Mouse (Mus musculus) Muller cell, postnatal 12 days (primary cell): ENCODE data around the gene Limch1.

Source experiments
- DNase-seq: peaks from one replicate; pipeline ENCODE4 v3.0.0-alpha.2; 2015; ENCODE audit errors: inconsistent ontology term

Gene Limch1

DNA sequence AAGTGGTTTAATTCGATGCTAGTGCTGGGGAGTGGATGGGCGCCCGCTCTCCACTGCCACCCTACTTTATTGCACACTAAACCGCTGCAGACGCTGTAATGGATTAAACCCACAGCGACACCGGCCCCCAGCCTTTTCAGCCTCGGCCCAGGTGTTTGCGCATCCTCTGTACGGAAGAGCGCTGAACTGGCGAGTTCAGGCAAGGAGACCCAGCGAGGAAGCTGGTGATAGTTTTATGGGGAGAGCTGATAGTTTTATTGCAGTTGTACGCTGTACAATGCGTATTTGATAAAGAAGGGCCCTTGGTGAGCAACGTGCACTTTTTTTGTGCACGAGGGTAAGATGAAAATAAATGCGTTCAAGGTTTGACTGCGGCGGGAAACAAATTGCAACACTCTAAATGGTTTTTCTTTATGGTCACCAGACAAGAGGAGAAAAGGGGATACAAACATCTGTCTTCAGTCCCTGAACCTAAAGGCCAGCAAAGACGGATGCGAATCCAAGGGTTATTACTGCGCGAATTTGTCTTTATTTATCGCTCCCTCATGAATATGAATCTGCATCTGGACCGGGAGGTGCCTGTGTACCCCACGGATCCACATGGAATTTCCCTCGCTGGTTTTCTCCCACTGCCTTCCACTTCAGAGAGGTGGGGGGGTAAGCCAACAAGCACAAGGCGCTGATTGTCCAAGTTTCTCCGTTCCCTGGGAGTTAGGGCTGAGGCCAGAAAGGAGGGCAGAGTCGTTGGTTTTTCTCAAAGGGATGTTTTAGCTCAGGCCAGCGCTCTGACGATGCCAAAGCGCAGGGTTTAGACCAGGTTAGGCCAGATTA is 355.2 kb downstream of the Limch1 start:
- no peak for DNase-seq

DNA sequence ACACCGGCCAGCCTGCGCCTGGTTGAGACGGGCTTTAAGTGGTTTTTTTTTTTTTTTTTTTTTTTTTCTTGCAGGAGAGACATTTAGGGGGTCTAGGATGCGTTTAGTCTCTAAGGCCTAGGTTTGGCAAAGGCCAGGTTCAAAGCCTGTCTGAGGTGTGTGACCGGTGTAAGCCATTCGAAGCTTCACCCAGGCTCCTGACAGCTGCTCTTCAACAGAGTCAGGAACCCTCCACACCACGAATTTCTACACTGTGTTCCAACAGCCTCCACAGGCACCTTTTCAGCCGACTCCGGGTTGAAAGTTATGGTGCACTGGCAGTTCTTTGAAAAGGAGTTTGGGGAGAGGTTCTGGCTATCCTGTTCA is 355.8 kb downstream of the Limch1 start:
- DNase-seq, result no peak

DNA sequence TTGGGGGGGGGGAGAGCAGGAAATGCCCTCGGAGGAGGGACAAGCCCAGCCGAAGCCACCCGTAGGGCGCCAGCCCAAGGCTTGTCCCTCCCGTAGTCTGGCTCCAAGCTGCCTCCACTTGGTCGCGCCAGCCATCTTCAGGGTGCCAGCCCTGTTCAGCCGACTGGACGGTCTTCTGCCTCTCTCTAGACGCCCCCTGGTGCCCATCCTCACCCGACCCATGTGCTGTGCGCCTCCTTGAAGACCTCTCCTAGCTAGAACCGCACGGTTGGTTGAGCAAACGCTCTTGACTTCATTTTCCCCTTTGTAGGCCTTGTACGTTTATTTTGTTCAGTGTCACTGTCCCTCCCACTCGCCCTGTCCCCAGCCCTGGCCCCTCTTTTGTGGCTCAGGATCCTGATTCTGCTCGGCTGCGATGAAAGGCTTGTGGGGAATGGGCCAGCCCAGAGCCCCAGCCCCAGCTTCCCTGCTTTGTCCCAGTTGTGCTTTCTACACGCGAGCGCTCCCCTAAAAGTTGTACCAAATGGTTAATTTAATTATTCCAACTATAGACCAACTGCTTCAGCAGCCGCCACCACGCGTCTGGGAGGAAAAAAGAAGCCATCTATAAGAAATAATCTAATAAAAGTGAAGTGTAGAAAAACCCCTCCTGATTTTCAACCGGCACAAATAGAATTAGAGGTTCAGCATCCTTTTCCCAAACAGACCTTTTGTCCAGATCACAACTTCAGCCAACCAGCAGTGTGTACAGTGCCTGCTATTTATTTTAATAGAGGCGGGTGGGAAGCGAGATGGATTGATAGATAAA is 356.4 kb downstream of the Limch1 start:
- DNase-seq, result no peak

DNA sequence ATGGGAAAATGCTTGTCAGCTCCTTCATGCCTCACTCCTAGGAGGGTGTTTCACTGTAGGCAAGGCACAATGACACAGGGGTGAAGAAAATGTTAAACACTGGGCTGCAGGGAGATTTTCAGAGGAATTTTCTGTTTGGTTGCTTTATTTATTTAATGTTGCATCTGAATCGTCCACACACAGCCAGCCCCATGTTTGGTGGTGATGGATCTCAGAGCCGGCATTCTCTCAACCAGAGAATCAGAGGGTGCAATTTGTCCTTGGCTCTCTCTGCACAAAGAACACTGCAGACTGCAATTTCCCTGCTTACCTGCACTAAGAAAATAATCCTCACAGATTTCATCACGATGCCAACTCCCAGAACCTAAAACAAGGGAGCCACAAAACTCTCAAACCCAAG is 357.4 kb downstream of the Limch1 start:
- no peak for DNase-seq

DNA sequence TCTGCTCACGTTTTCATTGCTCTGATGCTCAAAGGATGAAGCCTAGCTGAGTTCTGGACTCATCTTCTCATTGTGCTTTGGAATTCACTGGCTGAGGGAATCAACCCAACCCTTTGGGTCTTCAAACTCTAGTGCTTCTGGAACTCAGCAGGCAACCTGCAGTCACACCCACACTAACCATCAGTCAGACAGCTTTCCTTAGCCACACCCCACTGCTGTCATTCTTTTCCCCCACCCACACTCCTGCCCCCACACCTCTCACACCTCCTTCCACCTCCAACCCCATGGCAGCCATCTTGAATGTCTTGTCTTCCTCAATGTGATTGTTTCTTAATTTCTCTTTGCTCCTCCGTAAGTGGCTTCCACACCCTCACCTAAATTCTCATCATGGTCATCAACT is 360.6 kb downstream of the Limch1 start:
- DNase-seq, result no peak
